Mouse (Mus musculus) olfactory bulb, adult 2 months (tissue): Measurements from ENCODE around the gene Kif1b.

ENCODE experiments used
- CTCF ChIP-seq: fragments of 200-500 bp; IDR thresholded peaks from 2 replicates; pipeline ENCODE4 v1.5.1; 2012; ENCODE audit warnings: low read depth, mild to moderate bottlenecking, low read length, moderate library complexity; ENCODE audit not compliant: insufficient read depth
- POLR2A ChIP-seq: fragments of 200-500 bp; IDR thresholded peaks from 2 replicates; pipeline ENCODE4 v1.6.1; 2012; ENCODE audit warnings: mild to moderate bottlenecking, low read depth, low read length, moderate library complexity; ENCODE audit not compliant: insufficient read depth

- TF ChIP-seq CTCF (no peak), POLR2A (no peak)
Measured at GRCm38 (mm10) chr4:149308491-149308820, 963 bp upstream of the Kif1b start.
